Mouse (Mus musculus) lung, embryonic 15.5 days (tissue): ENCODE results near the gene Sfxn1. TPM values are rescaled to one million over a fixed set of nuclear protein-coding genes. Genes with fewer than 3 reads are reported as not detected.

Experiments
- ATAC-seq: fragments of 200-750 bp; cut with Nextera tagmentation; 2 replicates; pipeline ENCODE4 v1.8.0; 2017; ENCODE audit warnings: moderate number of reproducible peaks, borderline replicate concordance; ENCODE audit not compliant: low FRiP score, low TSS enrichment; ENCODE audit errors: extremely low read depth
- H3K27ac ChIP-seq: fragments of 300-500 bp; sonication (generic); 2 replicates; pipeline ENCODE4 v1.5.1; 2015; ENCODE audit warnings: moderate library complexity, mild to moderate bottlenecking, inconsistent platforms
- H3K27me3 ChIP-seq: fragments of 300-500 bp; sonication (generic); 2 replicates; pipeline ENCODE4 v1.6.1; 2015; ENCODE audit warnings: inconsistent platforms
- H3K36me3 ChIP-seq: fragments of 300-500 bp; sonication (generic); 2 replicates; pipeline ENCODE4 v1.6.1; 2015; ENCODE audit warnings: inconsistent platforms
- H3K4me1 ChIP-seq: fragments of 300-500 bp; sonication (generic); 2 replicates; pipeline ENCODE4 v1.6.1; 2015; ENCODE audit warnings: inconsistent platforms
- H3K4me2 ChIP-seq: fragments of 300-500 bp; sonication (generic); 2 replicates; pipeline ENCODE4 v1.6.1; 2015; ENCODE audit warnings: inconsistent platforms, mild to moderate bottlenecking, moderate library complexity
- H3K4me3 ChIP-seq: fragments of 300-500 bp; sonication (generic); 2 replicates; pipeline ENCODE4 v1.5.1; 2015; ENCODE audit warnings: mild to moderate bottlenecking, inconsistent platforms
- H3K9ac ChIP-seq: fragments of 300-500 bp; sonication (generic); 2 replicates; pipeline ENCODE4 v1.6.1; 2015; ENCODE audit warnings: inconsistent platforms
- H3K9me3 ChIP-seq: fragments of 300-500 bp; sonication (generic); 2 replicates; pipeline ENCODE4 v1.6.1; 2016; ENCODE audit warnings: inconsistent platforms
- WGBS: fragments of 180-500 bp; shearing (Covaris S2); methylation state at CpG from one replicate; pipeline ENCODE4 v1.1.7; 2015; 5-methylcytosine and 5-hydroxymethylcytosine counted together
- polyA plus RNA-seq: library from polyadenylated mRNA; unstranded; fragments of >200 nt; fragmentation: Nextera tagmentation; extraction: Ambion mirVana; gene quantifications from 2 replicates; pipeline ENCODE4 v1.2.1, GENCODE M21; 2015

Gene Sfxn1
- polyA plus RNA-seq, 1 experiment from 2014 or later, result 61.5 TPM

- ATAC-seq, result no peak
- H3K4me2 ChIP-seq, result no peak overlapping the region
- H3K27ac ChIP-seq, result no peak overlapping the region
- WGBS, result 65% methylated on average over 12 of the region's 12 CpGs
- H3K4me3 ChIP-seq, result no peak overlapping the region
- H3K4me1 ChIP-seq, result peaks cover 38% of the 10 kb centered on the region
- no peaks in the 10 kb centered on the region for H3K9me3 ChIP-seq
- H3K36me3 ChIP-seq, result no peaks in the 10 kb centered on the region
- H3K27me3 ChIP-seq, result no peaks in the 10 kb centered on the region
- no peak overlapping the region for H3K9ac ChIP-seq
Measured at GRCm38 (mm10) chr13:54079782-54080759, 8.4 kb downstream of the Sfxn1 start.

- no peak overlapping the region for H3K4me2 ChIP-seq
- no peak overlapping the region for H3K27ac ChIP-seq
- peaks cover 5% of the 10 kb centered on the region for H3K36me3 ChIP-seq
- H3K4me1 ChIP-seq, result peaks cover 38% of the 10 kb centered on the region
- H3K4me3 ChIP-seq, result no peak overlapping the region
- H3K9me3 ChIP-seq, result no peaks in the 10 kb centered on the region
- H3K9ac ChIP-seq, result no peak overlapping the region
- 96% methylated on average over 1 of the region's 1 CpGs for WGBS
- no peaks in the 10 kb centered on the region for H3K27me3 ChIP-seq
- ATAC-seq, result no peak
Measured at GRCm38 (mm10) chr13:54080785-54081184, 9.1 kb downstream of the Sfxn1 start.

- H3K36me3 ChIP-seq, result peaks cover 25% of the 10 kb centered on the region
- H3K9me3 ChIP-seq, result no peaks in the 10 kb centered on the region
- ATAC-seq, result no peak
- H3K4me3 ChIP-seq, result no peak overlapping the region
- peaks cover 32% of the 10 kb centered on the region for H3K4me1 ChIP-seq
- H3K27me3 ChIP-seq, result no peaks in the 10 kb centered on the region
- H3K9ac ChIP-seq, result no peak overlapping the region
- no peak overlapping the region for H3K27ac ChIP-seq
- no peak overlapping the region for H3K4me2 ChIP-seq
- 53% methylated on average over 5 of the region's 5 CpGs for WGBS
Measured at GRCm38 (mm10) chr13:54082946-54083345, 11.3 kb downstream of the Sfxn1 start.

GRCm38 (mm10) chr13:54084178-54084577 is 12.5 kb downstream of the Sfxn1 start:
- ATAC-seq, result no peak
- Histone ChIP-seq H3K9me3 (no peaks in the 10 kb centered on the region), H3K9ac (no peak overlapping the region), H3K4me3 (no peak overlapping the region), H3K27ac (no peak overlapping the region), H3K36me3 (peaks cover 38% of the 10 kb centered on the region), H3K4me1 (peaks cover 23% of the 10 kb centered on the region), H3K27me3 (no peaks in the 10 kb centered on the region), H3K4me2 (no peak overlapping the region)
- WGBS, result 42% methylated on average over 4 of the region's 4 CpGs

- no peak overlapping the region for H3K9ac ChIP-seq
- 64% methylated on average over 5 of the region's 5 CpGs for WGBS
- peaks cover 44% of the 10 kb centered on the region for H3K36me3 ChIP-seq
- no peak overlapping the region for H3K4me2 ChIP-seq
- no peak overlapping the region for H3K27ac ChIP-seq
- H3K4me3 ChIP-seq, result no peak overlapping the region
- H3K27me3 ChIP-seq, result no peaks in the 10 kb centered on the region
- ATAC-seq, result no peak
- peaks cover 19% of the 10 kb centered on the region for H3K4me1 ChIP-seq
- no peaks in the 10 kb centered on the region for H3K9me3 ChIP-seq
Measured at GRCm38 (mm10) chr13:54084826-54085225, 13.2 kb downstream of the Sfxn1 start.

- WGBS, result 87% methylated on average over 18 of the region's 18 CpGs
Measured at GRCm38 (mm10) chr13:54085266-54085665, 13.6 kb downstream of the Sfxn1 start.

GRCm38 (mm10) chr13:54091719-54092118 is 20.1 kb downstream of the Sfxn1 start:
- peaks cover 65% of the 10 kb centered on the region for H3K36me3 ChIP-seq
- H3K9me3 ChIP-seq, result no peaks in the 10 kb centered on the region
- H3K4me3 ChIP-seq, result no peak overlapping the region
- ATAC-seq, result no peak
- no peak overlapping the region for H3K4me2 ChIP-seq
- no peak overlapping the region for H3K9ac ChIP-seq
- H3K27me3 ChIP-seq, result no peaks in the 10 kb centered on the region
- no peaks in the 10 kb centered on the region for H3K4me1 ChIP-seq
- WGBS, result 75% methylated on average over 6 of the region's 6 CpGs
- no peak overlapping the region for H3K27ac ChIP-seq

More at GRCm38 (mm10) chr13:54085266-54085665, 13.6 kb downstream of the Sfxn1 start:
- Histone ChIP-seq H3K4me3 (no peak overlapping the region), H3K36me3 (peaks cover 46% of the 10 kb centered on the region), H3K27me3 (no peaks in the 10 kb centered on the region), H3K9me3 (no peaks in the 10 kb centered on the region), H3K4me2 (no peak overlapping the region), H3K4me1 (peaks cover 14% of the 10 kb centered on the region), H3K9ac (no peak overlapping the region), H3K27ac (no peak overlapping the region)
- no peak for ATAC-seq

- no peaks in the 10 kb centered on the region for H3K27me3 ChIP-seq
- no peak overlapping the region for H3K27ac ChIP-seq
- no peak overlapping the region for H3K9ac ChIP-seq
- H3K4me2 ChIP-seq, result no peak overlapping the region
- peaks cover 56% of the 10 kb centered on the region for H3K36me3 ChIP-seq
- no peak overlapping the region for H3K4me3 ChIP-seq
- 92% methylated on average over 4 of the region's 4 CpGs for WGBS
- H3K9me3 ChIP-seq, result no peaks in the 10 kb centered on the region
- ATAC-seq, result no peak
- H3K4me1 ChIP-seq, result no peaks in the 10 kb centered on the region
Measured at GRCm38 (mm10) chr13:54094349-54094748, 22.7 kb downstream of the Sfxn1 start.

GRCm38 (mm10) chr13:54094963-54095362 is 23.3 kb downstream of the Sfxn1 start:
- no peak for ATAC-seq
- 65% methylated on average over 6 of the region's 6 CpGs for WGBS
- H3K4me2 ChIP-seq, result no peak overlapping the region
- no peaks in the 10 kb centered on the region for H3K27me3 ChIP-seq
- peaks cover 50% of the 10 kb centered on the region for H3K36me3 ChIP-seq
- no peaks in the 10 kb centered on the region for H3K9me3 ChIP-seq
- no peak overlapping the region for H3K27ac ChIP-seq
- no peak overlapping the region for H3K4me3 ChIP-seq
- H3K9ac ChIP-seq, result no peak overlapping the region
- H3K4me1 ChIP-seq, result no peaks in the 10 kb centered on the region

- Histone ChIP-seq H3K9ac (no peak overlapping the region), H3K36me3 (peaks cover 48% of the 10 kb centered on the region), H3K27me3 (no peaks in the 10 kb centered on the region), H3K9me3 (no peaks in the 10 kb centered on the region), H3K4me3 (no peak overlapping the region), H3K4me1 (no peaks in the 10 kb centered on the region), H3K27ac (no peak overlapping the region), H3K4me2 (no peak overlapping the region)
- no peak for ATAC-seq
- WGBS, result 81% methylated on average over 8 of the region's 8 CpGs
Measured at GRCm38 (mm10) chr13:54095721-54096120, 24.1 kb downstream of the Sfxn1 start.

GRCm38 (mm10) chr13:54097227-54097626 is 25.6 kb downstream of the Sfxn1 start:
- peaks cover 38% of the 10 kb centered on the region for H3K36me3 ChIP-seq

GRCm38 (mm10) chr13:54097797-54098196 is 26.1 kb downstream of the Sfxn1 start:
- Histone ChIP-seq H3K4me1 (no peaks in the 10 kb centered on the region), H3K4me3 (no peak overlapping the region), H3K9ac (no peak overlapping the region), H3K9me3 (no peaks in the 10 kb centered on the region), H3K36me3 (peaks cover 32% of the 10 kb centered on the region), H3K27ac (no peak overlapping the region), H3K27me3 (no peaks in the 10 kb centered on the region), H3K4me2 (no peak overlapping the region)
- 87% methylated on average over 6 of the region's 6 CpGs for WGBS
- ATAC-seq, result no peak

More at GRCm38 (mm10) chr13:54097227-54097626, 25.6 kb downstream of the Sfxn1 start:
- no peak overlapping the region for H3K27ac ChIP-seq
- H3K9me3 ChIP-seq, result no peaks in the 10 kb centered on the region
- H3K4me2 ChIP-seq, result no peak overlapping the region
- no peaks in the 10 kb centered on the region for H3K4me1 ChIP-seq
- no peak overlapping the region for H3K9ac ChIP-seq
- WGBS, result 88% methylated on average over 4 of the region's 4 CpGs
- H3K27me3 ChIP-seq, result no peaks in the 10 kb centered on the region
- no peak for ATAC-seq
- no peak overlapping the region for H3K4me3 ChIP-seq
